Mouse (Mus musculus) splenic B cell, adult 2 months (primary cell): ENCODE data around the gene Igfbp6.

ENCODE experiments used
- DNase-seq: peaks from one replicate; pipeline ENCODE4 v3.0.0-alpha.2; 2011; ENCODE audit warnings: low read depth, low spot score
- H3K27me3 ChIP-seq: 2 replicates; pipeline ENCODE4 v1.6.1; 2012; ENCODE audit warnings: mild to moderate bottlenecking, low read length, moderate library complexity, mixed read lengths; ENCODE audit not compliant: control insufficient read depth, poor library complexity, insufficient read depth, severe bottlenecking
- H3K36me3 ChIP-seq: 2 replicates; pipeline ENCODE4 v1.6.1; 2012; ENCODE audit warnings: mild to moderate bottlenecking, low read length, moderate library complexity, mixed read lengths; ENCODE audit not compliant: control insufficient read depth, poor library complexity, insufficient read depth, severe bottlenecking

Gene Igfbp6

GRCm38 (mm10) chr15:102167620-102168021, 23.5 kb downstream of the Igfbp6 start:
- DNase-seq: no peak
- no peaks in the 10 kb centered on the region for H3K27me3 ChIP-seq
- H3K36me3 ChIP-seq: no peaks in the 10 kb centered on the region

GRCm38 (mm10) chr15:102169064-102169463, 24.9 kb downstream of the Igfbp6 start:
- H3K36me3 ChIP-seq: no peaks in the 10 kb centered on the region
- no peak for DNase-seq
- no peaks in the 10 kb centered on the region for H3K27me3 ChIP-seq

- no peak for DNase-seq
- H3K27me3 ChIP-seq: no peaks in the 10 kb centered on the region
- no peaks in the 10 kb centered on the region for H3K36me3 ChIP-seq
Observed at GRCm38 (mm10) chr15:102173581-102173980, 29.4 kb downstream of the Igfbp6 start.

- Histone ChIP-seq H3K36me3 (no peaks in the 10 kb centered on the region), H3K27me3 (no peaks in the 10 kb centered on the region)
- DNase-seq: no peak
Observed at GRCm38 (mm10) chr15:102175736-102176319, 31.7 kb downstream of the Igfbp6 start.

GRCm38 (mm10) chr15:102176571-102177316, 32.6 kb downstream of the Igfbp6 start:
- Histone ChIP-seq H3K27me3 (no peaks in the 10 kb centered on the region), H3K36me3 (no peaks in the 10 kb centered on the region)
- no peak for DNase-seq

DNA sequence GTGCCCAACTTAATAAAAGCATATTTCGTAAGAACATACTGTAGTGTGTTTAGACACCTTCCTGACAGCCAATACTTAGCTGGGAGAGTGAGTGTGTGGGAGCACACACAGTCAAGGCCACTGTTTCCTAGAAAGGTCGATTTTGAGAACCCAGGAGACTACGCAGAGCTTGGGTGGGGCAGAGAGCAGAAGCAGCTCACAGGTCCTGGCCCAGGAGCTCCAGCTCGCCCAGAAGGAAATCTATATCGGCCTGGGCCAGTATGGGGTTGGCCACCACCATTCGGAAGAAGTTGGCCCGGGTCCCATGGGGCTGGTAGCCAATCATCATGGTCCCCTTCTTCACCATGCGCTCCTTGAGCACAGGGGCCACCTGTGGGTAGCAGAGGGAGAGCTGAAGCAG, 33.3 kb downstream of the Igfbp6 start:
- no peaks in the 10 kb centered on the region for H3K36me3 ChIP-seq
- no peaks in the 10 kb centered on the region for H3K27me3 ChIP-seq
- no peak for DNase-seq

GRCm38 (mm10) chr15:102178279-102178678, 34.1 kb downstream of the Igfbp6 start:
- no peaks in the 10 kb centered on the region for H3K36me3 ChIP-seq
- DNase-seq: peak; percentile 90
- no peaks in the 10 kb centered on the region for H3K27me3 ChIP-seq

DNA sequence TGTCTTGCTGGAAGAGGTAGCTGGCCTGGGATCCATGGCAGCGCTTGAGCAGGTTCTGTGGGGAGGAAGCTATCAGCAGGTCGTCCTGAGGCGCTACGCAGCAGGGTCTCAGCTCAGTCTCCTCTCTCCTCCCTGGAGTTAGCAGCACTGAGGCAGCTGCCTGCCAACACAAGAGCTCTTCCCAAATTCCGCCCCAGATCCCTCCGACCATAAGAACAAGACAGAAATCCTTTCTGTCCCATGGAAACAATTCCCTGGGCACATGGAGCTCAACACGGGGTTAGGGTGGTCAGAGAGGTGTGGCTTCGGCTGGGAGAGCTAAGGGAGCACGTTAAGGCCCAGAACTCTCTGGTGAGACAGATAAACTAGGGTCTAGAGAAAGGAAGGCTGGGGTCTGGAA, 34.9 kb downstream of the Igfbp6 start:
- H3K27me3 ChIP-seq: no peaks in the 10 kb centered on the region
- DNase-seq: no peak
- no peaks in the 10 kb centered on the region for H3K36me3 ChIP-seq

GRCm38 (mm10) chr15:102179924-102180323, 35.8 kb downstream of the Igfbp6 start:
- Histone ChIP-seq H3K27me3 (no peaks in the 10 kb centered on the region), H3K36me3 (no peaks in the 10 kb centered on the region)
- no peak for DNase-seq

- Histone ChIP-seq H3K27me3 (no peaks in the 10 kb centered on the region), H3K36me3 (peaks cover 2% of the 10 kb centered on the region; the same call in 1 of the 2 replicates)
- DNase-seq: no peak
Observed at GRCm38 (mm10) chr15:102183076-102183475, 38.9 kb downstream of the Igfbp6 start.

DNA sequence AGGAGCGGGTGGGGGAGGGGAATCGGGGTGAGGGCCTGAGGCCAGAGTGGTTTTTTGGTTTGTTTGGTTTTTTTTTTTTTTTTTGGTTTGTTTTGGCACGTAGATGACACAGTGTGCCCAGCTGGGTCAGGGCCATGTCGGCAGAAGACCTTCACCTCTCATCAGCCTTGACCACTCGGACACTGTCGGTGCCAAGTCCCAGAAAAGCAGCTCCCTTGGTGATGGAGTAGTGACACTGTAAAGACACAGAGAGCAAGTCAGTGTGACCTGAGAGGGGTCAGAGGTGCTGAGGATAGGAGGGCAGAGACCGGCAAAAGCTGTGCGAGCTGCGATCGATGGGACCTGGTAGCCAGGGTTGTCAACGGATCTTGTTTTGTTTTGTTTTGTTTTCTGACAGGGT, 42.1 kb downstream of the Igfbp6 start:
- Histone ChIP-seq H3K36me3 (peaks cover 2% of the 10 kb centered on the region; the same call in 1 of the 2 replicates), H3K27me3 (no peaks in the 10 kb centered on the region)
- no peak for DNase-seq

GRCm38 (mm10) chr15:102188096-102188495, 43.9 kb downstream of the Igfbp6 start:
- no peak for DNase-seq
- Histone ChIP-seq H3K27me3 (no peaks in the 10 kb centered on the region), H3K36me3 (peaks cover 2% of the 10 kb centered on the region; the same call in 1 of the 2 replicates)

GRCm38 (mm10) chr15:102188883-102189282, 44.7 kb downstream of the Igfbp6 start:
- no peaks in the 10 kb centered on the region for H3K27me3 ChIP-seq
- DNase-seq: no peak
- H3K36me3 ChIP-seq: peaks cover 2% of the 10 kb centered on the region; the same call in 1 of the 2 replicates

- no peaks in the 10 kb centered on the region for H3K27me3 ChIP-seq
- no peak for DNase-seq
- peaks cover 2% of the 10 kb centered on the region; the same call in 1 of the 2 replicates for H3K36me3 ChIP-seq
Observed at GRCm38 (mm10) chr15:102191699-102192098, 47.5 kb downstream of the Igfbp6 start.

DNA sequence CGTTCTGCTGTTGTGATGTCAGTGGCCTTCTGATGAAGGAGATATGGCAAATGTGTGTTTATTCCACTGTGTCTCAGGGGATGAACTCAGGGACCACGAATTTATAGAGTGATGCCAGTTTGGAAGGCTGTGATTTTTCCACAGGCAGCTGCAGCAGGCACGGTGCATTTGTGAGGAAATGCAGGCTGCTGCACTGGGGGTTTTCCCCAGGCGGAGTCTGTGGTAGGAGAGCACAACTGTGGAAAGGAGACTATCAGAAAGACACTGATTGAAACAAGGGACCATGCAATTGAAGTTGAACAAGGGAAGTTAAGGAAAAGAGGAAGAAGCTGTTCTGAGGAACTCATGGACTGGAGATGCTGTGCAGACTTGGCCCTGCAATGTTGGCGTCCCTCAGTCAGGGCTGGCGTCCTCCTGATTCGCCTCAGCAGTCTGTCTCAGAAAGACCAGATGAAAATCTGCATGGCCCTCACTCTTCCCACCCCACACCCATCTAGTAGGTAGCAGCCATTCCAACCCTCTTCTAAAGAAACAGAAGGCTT, 48.2 kb downstream of the Igfbp6 start:
- Histone ChIP-seq H3K36me3 (no peaks in the 10 kb centered on the region), H3K27me3 (no peaks in the 10 kb centered on the region)
- no peak for DNase-seq
